Mouse (Mus musculus) limb, embryonic 14.5 days (tissue): ENCODE results near the gene Foxa2. TPM values are rescaled to one million over a fixed set of nuclear protein-coding genes. Genes with fewer than 3 reads are reported as not detected.

Experiments
- ATAC-seq: fragments of 200-750 bp; cut with Nextera tagmentation; 2 replicates; pipeline ENCODE4 v1.8.0; 2017; ENCODE audit warnings: low read depth, moderate number of reproducible peaks, moderate TSS enrichment; ENCODE audit not compliant: low FRiP score
- DNase-seq: peaks from one replicate; pipeline ENCODE4 v3.0.0-alpha.2; 2015; ENCODE audit warnings: low spot score
- H3K27ac ChIP-seq: fragments of 300-500 bp; sonication (generic); replicated peaks from 2 replicates; pipeline ENCODE4 v1.5.1; 2014; ENCODE audit warnings: low read depth, mild to moderate bottlenecking, low read length, moderate library complexity, mixed read lengths
- H3K27me3 ChIP-seq: fragments of 300-500 bp; sonication (generic); 2 replicates; pipeline ENCODE4 v1.6.1; 2014; ENCODE audit warnings: low read length, mixed read lengths; ENCODE audit not compliant: control insufficient read depth, insufficient read depth
- H3K36me3 ChIP-seq: fragments of 300-500 bp; sonication (generic); 2 replicates; pipeline ENCODE4 v1.6.1; 2014; ENCODE audit warnings: mild to moderate bottlenecking, low read length, moderate library complexity, mixed read lengths; ENCODE audit not compliant: control insufficient read depth, insufficient read depth
- H3K4me1 ChIP-seq: fragments of 300-500 bp; sonication (generic); 2 replicates; pipeline ENCODE4 v1.6.1; 2014; ENCODE audit warnings: antibody characterized with exemption, low read length, mixed read lengths; ENCODE audit not compliant: control insufficient read depth, insufficient read depth
- H3K4me2 ChIP-seq: fragments of 300-500 bp; sonication (generic); replicated peaks from 2 replicates; pipeline ENCODE4 v1.6.1; 2014; ENCODE audit warnings: low read depth, mild to moderate bottlenecking, low read length, moderate library complexity; ENCODE audit not compliant: severe bottlenecking
- H3K4me3 ChIP-seq: fragments of 300-500 bp; sonication (generic); replicated peaks from 2 replicates; pipeline ENCODE4 v1.5.1; 2014; ENCODE audit warnings: low read length
- H3K9ac ChIP-seq: fragments of 300-500 bp; sonication (generic); 2 replicates; pipeline ENCODE4 v1.6.1; 2014; ENCODE audit warnings: mild to moderate bottlenecking, low read depth, low read length, moderate library complexity; ENCODE audit not compliant: severe bottlenecking
- H3K9me3 ChIP-seq: fragments of 300-500 bp; sonication (generic); 2 replicates; pipeline ENCODE4 v1.6.1; 2016; ENCODE audit warnings: low read length; ENCODE audit not compliant: control insufficient read depth
- POLR2A ChIP-seq: fragments of 200-500 bp; IDR thresholded peaks from 2 replicates; pipeline ENCODE4 v1.8.0; 2012; ENCODE audit warnings: inconsistent platforms, mild to moderate bottlenecking, moderate library complexity, borderline replicate concordance; ENCODE audit not compliant: insufficient read depth, insufficient read length; ENCODE audit errors: extremely low read depth
- WGBS: fragments of 180-500 bp; shearing (Covaris S2); extraction: QIAGEN DNeasy Blood & Tissue Kit; methylation state at CpG from one replicate; pipeline ENCODE4 v1.1.7; 2014; 5-methylcytosine and 5-hydroxymethylcytosine counted together
- polyA plus RNA-seq, 2 experiments: library from polyadenylated mRNA; depleted of rRNA in 1 of 2; stranded (reverse) in 1 of 2; unstranded in 1 of 2; fragments of >200 nt; fragmentation: Nextera tagmentation in 1 of 2; extraction: Ambion mirVana in 1 of 2; gene quantifications; 2 replicates each; pipeline versions ENCODE4 v1.2.1 to v1.2.3; 2012 to 2014

Gene Foxa2
- polyA plus RNA-seq, 2 experiments, result 0.14 to 1.7 TPM

- TF ChIP-seq POLR2A, result no peak
- no peak overlapping the region for H3K9ac ChIP-seq
- peaks cover 89% of the 10 kb centered on the region for H3K27me3 ChIP-seq
- DNase-seq, result no peak
- no peaks in the 10 kb centered on the region for H3K4me1 ChIP-seq
- no peaks in the 10 kb centered on the region for H3K9me3 ChIP-seq
- H3K27ac ChIP-seq, result no peak overlapping the region
- ATAC-seq, result no peak
- 12% methylated on average over 9 of the region's 9 CpGs for WGBS
- H3K36me3 ChIP-seq, result no peaks in the 10 kb centered on the region
- no peak overlapping the region for H3K4me2 ChIP-seq
- no peak overlapping the region for H3K4me3 ChIP-seq
Observed at GRCm38 (mm10) chr2:148029050-148029608, 17.6 kb downstream of the Foxa2 start.

- no peak overlapping the region for H3K4me2 ChIP-seq
- H3K4me3 ChIP-seq, result no peak overlapping the region
- no peak overlapping the region for H3K9ac ChIP-seq
- no peaks in the 10 kb centered on the region for H3K9me3 ChIP-seq
- no peak for DNase-seq
- ATAC-seq, result no peak
- H3K27me3 ChIP-seq, result peaks cover 88% of the 10 kb centered on the region
- WGBS, result 77% methylated on average over 1 of the region's 1 CpGs
- H3K27ac ChIP-seq, result no peak overlapping the region
- H3K36me3 ChIP-seq, result no peaks in the 10 kb centered on the region
- no peak for TF ChIP-seq POLR2A
- H3K4me1 ChIP-seq, result no peaks in the 10 kb centered on the region
Observed at GRCm38 (mm10) chr2:148026366-148026765, 20.4 kb downstream of the Foxa2 start.

- Histone ChIP-seq H3K4me1 (no peaks in the 10 kb centered on the region), H3K27me3 (peaks cover 87% of the 10 kb centered on the region), H3K4me2 (no peak overlapping the region), H3K9me3 (no peaks in the 10 kb centered on the region), H3K36me3 (no peaks in the 10 kb centered on the region), H3K9ac (no peak overlapping the region), H3K27ac (no peak overlapping the region), H3K4me3 (no peak overlapping the region)
- TF ChIP-seq POLR2A, result no peak
- DNase-seq (no peak), ATAC-seq (no peak)
- 26% methylated on average over 2 of the region's 2 CpGs for WGBS
Observed at GRCm38 (mm10) chr2:148025481-148025880, 21.3 kb downstream of the Foxa2 start.

- H3K27me3 ChIP-seq, result peaks cover 77% of the 10 kb centered on the region
Observed at GRCm38 (mm10) chr2:148024268-148024935, 22.4 kb downstream of the Foxa2 start.

GRCm38 (mm10) chr2:148023340-148023806 lies 23.4 kb downstream of the Foxa2 start:
- TF ChIP-seq POLR2A, result no peak
- Histone ChIP-seq H3K4me3 (no peak overlapping the region), H3K9me3 (no peaks in the 10 kb centered on the region), H3K4me1 (no peaks in the 10 kb centered on the region), H3K4me2 (no peak overlapping the region), H3K27ac (no peak overlapping the region), H3K9ac (no peak overlapping the region), H3K36me3 (no peaks in the 10 kb centered on the region), H3K27me3 (peaks cover 66% of the 10 kb centered on the region)
- DNase-seq (no peak), ATAC-seq (no peak)
- WGBS, result 11% methylated on average over 12 of the region's 12 CpGs

More at GRCm38 (mm10) chr2:148024268-148024935, 22.4 kb downstream of the Foxa2 start:
- H3K4me1 ChIP-seq, result no peaks in the 10 kb centered on the region
- ATAC-seq (no peak), DNase-seq (no peak)
- no peak overlapping the region for H3K9ac ChIP-seq
- H3K4me3 ChIP-seq, result no peak overlapping the region
- H3K36me3 ChIP-seq, result no peaks in the 10 kb centered on the region
- H3K27ac ChIP-seq, result no peak overlapping the region
- TF ChIP-seq POLR2A, result no peak
- no peaks in the 10 kb centered on the region for H3K9me3 ChIP-seq
- no peak overlapping the region for H3K4me2 ChIP-seq
- WGBS, result 72% methylated on average over 9 of the region's 9 CpGs
